Mouse (Mus musculus) cerebellum, postnatal 4 days (tissue): ENCODE data around the gene Rab3gap2.

Experiments
- DNase-seq, 2 experiments: peaks; one replicate each; pipeline ENCODE4 v3.0.0; 2022; ENCODE audit warnings: low spot score in 2 of 2, mixed read lengths in 1 of 2

Rab3gap2 gene

DNA sequence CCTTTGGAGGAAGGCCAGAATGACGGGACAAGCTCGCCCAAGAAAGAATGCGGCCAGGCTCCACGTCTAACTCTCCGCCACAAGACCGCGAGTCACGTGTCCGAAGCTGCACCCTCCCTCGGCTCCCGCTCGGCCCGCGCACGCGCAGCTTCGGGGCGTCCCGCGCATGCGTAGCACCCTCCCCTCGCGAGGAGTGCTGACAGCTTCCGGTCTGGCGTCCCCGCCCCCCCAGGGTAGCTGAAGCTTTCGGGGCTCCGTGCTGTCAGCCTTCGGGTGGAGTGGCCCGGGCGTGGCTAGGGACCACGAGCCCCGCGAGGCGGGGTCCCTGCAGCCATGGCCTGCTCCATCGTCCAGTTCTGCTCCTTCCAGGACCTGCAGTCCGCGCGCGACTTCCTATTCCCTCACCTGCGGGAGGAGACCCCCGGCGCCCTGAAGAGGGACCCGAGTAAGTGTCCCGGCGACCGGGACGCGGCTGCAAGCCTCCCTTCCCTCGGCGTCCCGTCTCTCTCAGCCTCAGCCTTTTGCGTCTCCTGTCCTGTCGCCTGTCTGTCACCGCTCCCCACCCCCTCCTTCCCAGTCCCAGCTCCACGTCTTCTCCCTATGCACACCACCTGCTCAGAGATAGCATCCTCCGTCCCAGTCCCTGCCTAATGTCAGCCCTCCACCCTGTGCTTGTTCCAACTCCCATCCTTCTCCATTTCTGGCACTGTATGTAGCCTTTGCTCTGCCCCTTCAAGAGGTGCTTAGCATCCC lies at the start of gene Rab3gap2:
Gene Rab3gap2 (plus strand): TSS at position 209 of the 753 bp plus-strand sequence.
- DNase-seq = peak; percentile 99

DNA sequence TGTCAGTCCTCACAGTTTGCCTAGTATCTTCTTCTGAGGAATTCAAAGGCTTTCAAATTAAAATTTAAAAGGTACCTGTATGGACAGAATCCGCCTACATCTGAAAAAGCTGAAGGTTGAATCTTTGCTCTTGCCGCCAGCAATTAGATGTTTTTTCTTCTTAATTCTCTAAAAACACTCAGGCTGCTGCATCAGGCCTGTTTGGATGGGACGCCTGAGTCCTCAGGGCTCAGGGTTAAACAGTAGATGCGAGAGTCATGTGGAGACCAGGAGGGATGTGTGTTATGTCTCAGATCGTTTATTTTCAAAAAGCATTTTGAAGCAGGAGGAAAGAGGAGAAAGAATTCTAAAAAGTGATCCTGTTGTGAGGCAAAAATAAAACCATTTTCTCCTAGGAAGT lies 30.3 kb upstream of the Rab3gap2 start:
- DNase-seq = no peak

DNA sequence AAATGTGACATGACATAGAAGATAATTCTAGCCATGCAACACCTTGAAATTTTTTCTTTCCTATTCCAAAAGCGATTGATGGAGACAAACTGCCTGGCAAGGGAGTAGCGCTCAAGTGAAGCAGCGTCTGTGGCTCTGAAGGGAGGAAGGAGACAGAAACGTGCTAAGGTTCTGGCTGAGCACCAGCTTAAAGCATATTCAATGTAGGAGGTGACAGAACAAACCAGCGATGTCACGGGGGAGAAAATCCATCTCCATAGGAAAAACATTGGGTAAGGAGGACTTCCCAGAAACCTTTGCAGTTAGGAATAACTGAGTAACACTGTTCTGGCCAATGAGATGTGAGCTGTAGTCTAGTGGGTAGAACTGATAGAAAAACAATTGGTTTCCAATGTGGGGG lies 26.1 kb upstream of the Rab3gap2 start:
- DNase-seq = no peak

DNA sequence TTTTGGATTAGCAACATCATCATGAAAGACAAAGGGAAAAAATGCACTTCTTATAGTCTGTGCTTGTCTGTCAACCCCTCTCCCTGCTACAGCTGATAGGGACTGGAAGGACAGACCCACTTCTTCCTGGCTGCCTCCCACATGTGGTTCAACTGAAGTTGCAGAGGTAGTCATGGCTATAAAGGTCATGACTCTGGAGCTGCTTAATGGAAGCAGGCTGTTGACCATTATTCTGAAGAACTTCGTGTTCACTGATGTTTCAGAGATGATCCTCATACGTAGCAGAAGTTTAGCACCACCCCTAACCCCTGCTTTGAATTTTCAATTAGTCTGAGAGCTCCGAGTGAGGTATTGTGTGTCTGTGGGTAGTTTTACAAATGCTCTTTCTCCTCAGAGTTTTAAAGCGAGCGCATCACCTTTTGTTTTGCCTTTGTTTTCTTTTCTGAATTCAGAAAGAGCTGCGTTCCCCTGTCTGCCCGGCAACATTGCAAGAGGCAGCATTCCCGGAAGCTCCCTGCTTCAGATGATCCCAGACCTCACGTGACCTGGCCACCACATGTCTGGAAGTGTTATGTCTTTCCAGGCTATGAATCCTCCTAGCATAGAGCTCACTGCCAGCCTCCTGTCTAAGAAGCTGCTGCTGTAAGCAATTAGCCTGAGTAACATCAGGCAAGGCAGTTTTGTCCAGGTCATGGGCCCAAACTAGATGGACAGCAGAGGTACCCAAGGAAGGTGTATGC lies 20.2 kb upstream of the Rab3gap2 start:
- DNase-seq = peak in 1 of 2 experiments; percentile 15

DNA sequence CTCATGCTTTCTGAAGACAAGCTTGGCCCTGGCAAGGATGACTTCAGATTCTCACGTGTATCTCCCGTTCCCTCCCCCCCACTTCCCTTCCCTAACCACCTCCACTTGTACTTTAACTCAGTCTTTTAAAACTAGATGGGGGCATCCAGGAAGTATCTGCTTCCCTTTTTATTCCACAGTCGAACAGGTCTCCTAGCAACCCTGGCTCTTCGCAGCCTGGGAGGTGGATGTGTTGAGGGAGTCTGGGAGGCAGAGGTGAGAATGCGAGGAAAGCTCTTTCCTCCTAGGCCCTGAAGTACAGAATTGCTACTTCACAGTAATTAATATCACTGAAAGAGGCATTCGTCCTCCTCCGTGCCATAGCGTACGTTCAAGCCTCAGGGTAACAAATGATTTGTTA lies 18.4 kb upstream of the Rab3gap2 start:
- no peak for DNase-seq

DNA sequence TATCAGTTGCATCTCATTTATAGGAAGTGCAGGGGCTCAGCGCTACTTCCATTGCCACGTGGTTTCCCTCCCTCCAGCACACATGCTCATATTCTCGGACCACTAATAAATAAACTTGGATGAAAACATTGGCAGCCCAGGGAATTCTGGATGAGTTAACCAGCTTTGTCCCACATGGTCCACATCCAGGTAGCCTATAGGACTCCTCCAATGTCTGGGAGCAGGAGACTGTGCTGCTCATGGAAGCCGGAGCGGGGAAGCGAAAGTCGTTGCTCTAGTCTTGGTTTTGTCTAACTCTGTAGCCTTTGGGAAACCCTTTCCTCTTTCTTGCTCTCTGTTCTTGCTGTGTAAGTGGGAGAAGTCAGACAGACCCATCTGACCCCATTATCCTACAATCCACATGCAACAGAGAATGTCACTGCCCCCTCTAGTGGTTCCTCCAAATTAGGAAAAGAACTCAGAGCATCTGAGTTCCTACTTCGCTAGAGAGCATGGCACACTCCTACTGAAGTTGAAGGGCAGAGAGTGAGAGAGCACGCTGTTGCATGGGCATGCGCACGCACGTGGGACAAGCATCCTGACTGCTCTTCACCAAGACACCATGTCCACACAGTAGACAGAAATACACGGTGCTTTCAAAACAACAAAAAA lies 16.7 kb upstream of the Rab3gap2 start:
- peak in 1 of 2 experiments; percentile 43 for DNase-seq

DNA sequence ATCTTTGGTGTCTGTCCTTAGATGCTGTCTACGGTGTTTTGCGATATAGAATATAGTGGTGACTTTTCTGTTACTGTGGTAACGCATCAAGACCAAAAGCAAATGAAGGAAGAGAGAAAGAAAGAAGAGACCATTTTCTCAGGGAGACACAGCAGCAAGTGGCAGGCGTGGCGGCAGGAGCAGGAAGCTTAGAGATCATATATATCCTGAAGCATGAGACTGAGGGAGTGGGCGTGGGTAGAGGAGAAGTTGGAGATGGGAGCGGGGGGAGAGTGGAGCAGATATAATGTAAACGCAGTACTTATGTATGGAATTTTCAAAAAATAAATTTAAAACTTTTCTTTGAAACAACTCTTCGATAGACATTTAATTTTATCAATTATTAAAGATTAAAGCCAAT lies 14.0 kb upstream of the Rab3gap2 start:
- no peak for DNase-seq

DNA sequence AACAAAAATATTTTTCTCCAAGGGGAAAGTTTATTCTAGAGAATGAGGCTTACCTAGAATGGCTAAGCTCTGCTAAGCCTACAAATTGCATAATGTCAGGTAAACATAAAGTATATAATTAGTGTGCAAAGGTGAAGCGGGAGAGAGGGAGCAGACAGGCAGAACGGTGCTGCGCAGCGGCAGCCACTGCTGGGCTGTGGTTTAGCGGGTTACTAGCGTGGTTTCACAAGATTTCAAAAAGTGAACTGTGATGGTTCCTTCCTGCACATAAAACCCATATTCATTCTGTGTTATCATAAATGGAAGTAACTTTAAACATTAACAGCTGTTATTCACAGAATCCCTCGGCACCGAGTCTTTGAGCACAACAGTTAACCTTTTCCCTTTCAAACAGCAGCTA lies 11.8 kb upstream of the Rab3gap2 start:
- no peak for DNase-seq

DNA sequence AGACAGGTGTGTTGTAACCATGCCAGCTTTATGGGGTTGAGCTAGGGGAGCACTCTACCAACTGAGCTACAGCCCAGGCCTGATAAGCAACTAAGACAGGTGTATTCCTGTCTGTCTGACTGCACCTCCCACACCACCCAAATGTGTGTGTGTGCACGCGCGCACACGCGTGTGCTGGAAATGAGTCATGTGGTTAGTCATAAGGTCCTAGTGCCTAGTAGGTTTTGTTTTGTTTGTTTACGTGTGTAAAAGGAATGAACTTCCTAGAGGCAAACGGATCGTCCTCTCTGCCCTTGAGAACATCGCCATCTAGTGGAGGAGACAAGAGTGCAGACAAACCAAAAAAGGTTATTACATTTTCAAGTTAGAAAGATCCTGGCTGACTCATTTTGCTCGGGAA lies 10.4 kb upstream of the Rab3gap2 start:
- peak in 1 of 2 experiments; percentile 32 for DNase-seq

DNA sequence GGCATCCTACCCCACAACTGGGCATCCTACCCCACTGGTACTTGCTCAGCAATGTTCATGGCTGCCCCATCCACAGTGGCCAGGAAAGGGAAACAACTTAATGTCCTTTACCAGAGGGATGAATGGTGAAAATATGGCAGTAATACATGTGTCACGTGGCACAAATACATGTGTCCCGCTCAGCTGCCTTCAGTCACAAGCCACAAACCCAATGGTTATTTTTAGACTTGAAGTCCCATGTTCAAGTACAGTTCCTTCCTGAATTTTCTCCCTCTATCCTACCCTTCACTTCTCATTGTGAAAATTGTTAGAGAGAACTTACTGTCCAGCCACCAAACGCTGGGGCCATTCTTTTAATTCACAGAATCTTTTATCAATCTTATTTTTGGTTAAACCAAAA lies 7.6 kb upstream of the Rab3gap2 start:
- no peak for DNase-seq

DNA sequence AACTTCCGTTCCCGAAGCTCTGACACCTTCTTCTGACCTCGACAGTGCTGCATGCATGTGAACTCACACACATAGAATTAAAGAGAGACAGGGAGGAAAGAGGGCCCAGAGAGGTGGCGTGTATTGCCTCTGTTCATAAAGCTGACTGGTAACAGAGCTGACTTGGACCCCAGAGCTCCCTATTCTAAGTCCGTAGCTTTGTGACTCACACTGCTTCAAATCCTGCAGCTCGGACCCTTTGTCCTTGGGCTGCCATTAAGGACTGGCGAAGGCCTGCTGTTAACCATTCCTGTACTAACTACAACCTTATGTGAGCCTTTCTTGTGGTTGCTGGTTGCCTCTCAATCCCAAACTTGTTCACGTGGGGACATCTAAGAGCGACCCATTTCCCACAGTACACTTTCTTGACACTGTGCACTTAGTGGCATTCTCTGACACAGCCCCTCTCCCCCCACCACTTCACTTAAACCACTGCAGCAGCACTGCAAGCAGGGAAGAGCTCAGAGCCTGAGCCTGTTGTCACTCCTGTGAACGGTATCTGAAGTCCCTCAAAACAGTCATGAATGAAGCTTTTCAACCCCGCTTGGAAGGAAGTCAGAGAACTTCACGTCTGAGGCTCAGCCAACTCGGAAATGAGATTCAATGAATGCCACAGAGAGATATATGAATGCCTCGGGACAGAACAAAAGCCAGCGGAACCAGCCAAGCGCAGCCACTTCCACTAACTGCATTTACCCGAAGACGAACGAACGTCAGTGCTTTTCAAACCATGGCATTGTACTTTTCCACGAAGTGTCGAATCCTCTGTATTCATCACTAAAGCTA lies 3.1 kb upstream of the Rab3gap2 start:
- DNase-seq = no peak

DNA sequence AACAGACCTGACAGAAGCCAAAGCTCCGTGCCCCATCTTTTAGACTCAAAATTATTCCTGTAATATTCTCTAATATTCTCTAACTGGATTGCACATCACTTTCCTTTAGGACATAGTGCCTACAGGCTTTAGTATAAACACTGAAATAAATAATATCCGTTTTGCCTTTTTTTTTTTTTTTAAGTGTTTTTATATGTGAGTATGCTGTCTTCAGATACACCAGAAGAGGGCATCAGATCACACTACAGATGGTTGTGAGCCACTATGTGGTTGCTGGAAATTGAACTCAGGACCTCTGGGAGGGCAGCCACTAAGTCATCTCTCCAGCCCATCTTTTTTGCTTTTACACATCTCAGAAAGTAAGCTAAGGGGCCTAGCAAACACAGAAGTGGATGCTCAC lies 1.9 kb upstream of the Rab3gap2 start:
- no peak for DNase-seq

DNA sequence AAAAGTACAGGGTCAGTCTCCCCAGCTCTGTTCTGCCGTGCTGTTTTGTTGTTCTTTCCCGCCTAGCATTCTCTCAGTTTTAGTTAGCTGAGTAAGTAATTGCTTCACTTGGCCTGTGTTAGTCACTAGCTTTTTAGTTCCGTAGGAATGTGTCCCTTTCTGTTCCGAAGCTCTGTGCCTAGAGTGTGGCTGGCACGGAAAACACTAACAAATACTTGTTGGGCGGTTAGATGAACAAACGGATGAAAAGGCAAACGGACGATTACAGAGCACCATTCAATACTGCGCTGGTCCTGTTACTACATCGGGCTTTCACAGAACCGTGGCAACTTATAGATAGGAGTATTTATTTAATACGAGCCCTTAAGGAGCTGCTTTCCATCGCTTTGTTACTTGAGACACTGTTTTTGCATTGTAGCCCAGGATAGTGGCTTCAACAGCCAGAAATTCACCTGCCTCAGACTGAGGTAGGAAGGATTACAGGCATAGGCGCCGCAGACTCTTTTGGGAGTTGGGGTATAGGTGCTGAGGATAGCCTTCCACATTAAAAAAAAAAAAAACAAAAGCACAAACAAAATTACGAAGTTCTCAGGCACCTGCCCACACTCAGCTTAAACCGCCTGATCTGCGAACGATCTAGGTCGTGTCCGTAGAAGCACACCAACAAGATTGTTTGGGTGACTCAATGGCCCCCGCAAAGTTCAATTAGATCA lies 565 bp upstream of the Rab3gap2 start:
- no peak for DNase-seq

DNA sequence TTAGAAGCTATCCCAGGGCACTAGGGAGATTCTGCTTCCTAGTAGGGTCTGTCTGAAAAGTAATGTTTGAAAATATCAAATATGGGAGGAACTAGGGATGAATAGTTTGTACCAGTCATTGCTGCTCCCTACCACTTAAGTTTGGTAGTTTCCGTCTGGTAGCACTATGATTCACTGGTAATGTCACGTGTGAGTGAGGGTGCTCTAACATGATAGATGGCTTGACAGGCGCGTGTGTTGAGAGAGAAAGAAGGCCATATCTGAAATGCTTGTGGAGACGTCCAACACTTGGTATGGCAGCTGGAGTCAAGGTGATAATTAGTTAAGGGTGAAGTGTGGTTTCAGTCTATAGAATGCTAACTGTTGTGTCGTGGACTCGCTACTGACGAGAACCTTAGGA lies 1.2 kb downstream of the Rab3gap2 start:
- no peak for DNase-seq

DNA sequence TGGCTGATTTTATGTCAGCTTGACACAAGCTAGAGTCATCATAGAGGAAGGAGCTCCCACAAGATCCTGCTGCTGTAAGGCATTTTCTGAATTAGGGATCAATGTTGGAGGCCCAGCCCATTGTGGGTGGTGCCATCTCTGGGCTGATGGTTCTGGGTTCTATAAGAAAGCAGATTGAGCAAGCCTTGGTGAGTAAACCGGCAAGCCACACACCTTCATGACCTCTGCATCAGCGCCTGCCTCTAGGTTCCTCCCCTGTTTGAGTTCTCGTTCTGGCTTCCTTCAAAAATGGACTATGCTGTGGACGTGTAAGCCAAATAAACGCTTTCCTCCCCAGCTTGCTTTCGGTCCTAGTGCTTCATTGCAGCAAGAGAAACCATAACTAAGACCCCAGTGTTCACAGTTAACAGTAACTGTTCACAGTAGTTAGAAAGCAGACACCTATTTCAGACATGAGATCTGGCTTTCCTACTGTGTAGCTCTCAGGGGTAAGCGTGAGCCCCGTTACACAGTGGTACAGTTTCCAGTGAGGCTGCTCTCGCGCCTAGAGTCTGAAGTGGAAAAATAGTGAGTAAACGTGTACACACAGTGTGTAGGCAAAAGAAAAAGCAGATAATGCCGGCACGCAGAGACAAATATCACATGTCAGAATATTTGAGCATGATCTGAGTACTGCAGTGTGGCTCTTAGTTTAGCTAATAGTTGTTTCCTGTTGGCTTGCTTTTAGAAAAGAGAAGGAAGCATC lies 4.1 kb downstream of the Rab3gap2 start:
- no peak for DNase-seq

DNA sequence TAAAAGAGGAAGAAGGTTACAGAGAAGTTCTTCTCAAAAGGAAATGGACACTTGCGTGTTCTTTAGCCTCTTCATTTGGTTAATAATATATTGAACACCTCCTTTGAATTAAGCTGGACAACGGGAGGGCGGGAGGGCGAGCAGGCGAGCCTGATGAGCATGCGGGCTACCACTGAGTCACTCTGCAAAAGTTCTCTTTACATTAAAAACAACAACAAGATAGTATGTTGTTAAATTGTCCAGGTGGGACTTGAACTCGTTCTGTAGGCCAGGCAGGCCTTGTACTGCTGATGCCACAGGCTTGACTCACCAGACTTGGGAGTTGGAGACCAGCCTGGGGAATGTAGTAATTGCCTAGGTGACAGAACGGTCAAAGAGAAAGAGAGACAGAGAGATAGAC lies 4.8 kb downstream of the Rab3gap2 start:
- DNase-seq = no peak

DNA sequence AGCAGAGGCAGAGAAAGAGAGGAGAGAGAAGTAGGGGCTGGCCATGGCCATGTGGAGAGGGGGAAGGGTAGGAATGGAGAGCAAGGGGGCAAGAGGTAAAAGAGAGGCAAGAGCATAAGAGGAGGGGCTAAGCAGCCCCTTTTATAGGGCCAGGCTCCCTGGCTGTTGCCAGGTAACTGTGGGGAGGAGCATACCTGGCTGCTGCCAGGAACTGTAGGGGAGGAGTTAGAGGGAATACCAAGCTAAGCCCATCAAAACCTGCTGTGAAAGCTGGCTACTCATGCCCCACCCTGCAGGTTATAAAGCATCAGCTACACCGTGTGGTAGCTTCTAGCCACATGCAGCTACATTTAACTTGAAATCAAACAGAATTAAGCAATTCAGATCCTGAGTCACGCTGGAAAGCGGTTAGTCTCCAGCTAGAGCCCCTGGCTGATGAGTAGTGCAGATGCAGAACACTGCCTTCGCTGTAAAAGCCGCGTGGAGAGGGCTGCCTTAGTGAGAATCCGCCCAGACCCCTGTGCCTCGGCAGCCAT lies 5.8 kb downstream of the Rab3gap2 start:
- DNase-seq = no peak

DNA sequence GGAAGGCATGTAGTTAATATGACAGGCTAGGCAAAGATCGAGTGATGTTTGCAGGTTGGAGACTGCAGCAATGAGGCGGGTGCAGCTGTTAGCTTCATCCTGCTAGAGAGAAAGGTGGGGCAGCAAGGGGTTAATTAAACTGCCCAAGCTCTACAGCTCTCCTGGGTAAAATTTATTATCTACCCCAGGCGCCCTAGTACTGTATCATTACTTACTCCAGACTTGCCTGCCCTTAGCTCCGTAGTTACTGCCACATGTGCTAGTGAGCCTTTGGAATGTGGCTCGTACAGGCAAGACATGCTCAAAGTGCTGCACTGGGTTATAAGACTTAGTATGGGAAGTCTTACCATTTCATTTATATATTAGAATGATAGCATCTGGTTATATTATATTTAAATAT lies 12.4 kb downstream of the Rab3gap2 start:
- no peak for DNase-seq

DNA sequence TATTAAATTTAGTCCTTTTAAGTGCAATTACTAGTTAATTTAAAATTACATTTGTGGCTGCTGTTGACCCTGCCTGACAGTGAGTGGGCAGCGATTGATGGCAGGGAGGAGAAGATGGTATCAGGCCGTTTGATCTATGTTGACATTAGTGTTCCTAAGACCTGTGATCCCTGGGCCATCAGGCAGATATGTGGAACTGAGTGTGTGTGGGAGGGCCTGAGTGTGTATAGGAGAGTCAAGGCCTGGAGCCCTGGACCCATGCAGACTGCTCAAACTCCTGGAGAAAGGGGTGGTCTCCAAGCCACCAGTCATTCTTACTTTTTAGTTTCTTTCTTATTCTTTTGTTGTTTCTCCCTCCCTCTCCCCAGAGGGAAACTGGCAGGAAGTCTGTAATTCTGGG lies 12.8 kb downstream of the Rab3gap2 start:
- DNase-seq = no peak

DNA sequence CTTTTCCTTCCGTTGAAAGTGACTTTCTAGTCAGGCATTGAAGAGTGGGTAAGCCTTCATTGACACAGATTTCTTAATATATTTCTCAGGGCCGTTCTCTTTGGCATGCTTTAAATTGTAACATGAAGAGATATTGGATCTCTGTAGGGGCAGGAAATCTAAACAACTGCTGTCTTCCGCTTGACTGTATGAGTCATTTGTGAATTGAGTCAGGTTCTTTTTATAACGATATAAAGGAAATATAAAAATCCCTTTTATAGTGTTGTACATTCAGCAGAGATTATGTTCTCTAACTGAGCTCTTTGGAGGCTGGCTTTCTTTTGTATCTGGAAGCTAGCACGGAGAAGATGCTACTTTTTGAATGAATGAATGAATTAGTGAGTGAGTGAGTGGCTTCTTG lies 14.0 kb downstream of the Rab3gap2 start:
- DNase-seq = no peak
